Mouse (Mus musculus): ENCODE measurements around the gene Churc1.
"Not testable (repeated sequence)": the region's sequence is repeated elsewhere in the genome, so short reads cannot be mapped to it uniquely, and the experiment has no call there.

Churc1 gene

GRCm38 (mm10) chr12:76765354-76765851 is at the start of gene Churc1, which contains the start of gene Fntb:
Gene Churc1, plus strand, starts transcription at chr12:76765538.
Gene Fntb, plus strand, starts transcription at chr12:76765589.
- peak; percentile 96 for DNase-seq (ENCODE audit: low spot score)

DNA sequence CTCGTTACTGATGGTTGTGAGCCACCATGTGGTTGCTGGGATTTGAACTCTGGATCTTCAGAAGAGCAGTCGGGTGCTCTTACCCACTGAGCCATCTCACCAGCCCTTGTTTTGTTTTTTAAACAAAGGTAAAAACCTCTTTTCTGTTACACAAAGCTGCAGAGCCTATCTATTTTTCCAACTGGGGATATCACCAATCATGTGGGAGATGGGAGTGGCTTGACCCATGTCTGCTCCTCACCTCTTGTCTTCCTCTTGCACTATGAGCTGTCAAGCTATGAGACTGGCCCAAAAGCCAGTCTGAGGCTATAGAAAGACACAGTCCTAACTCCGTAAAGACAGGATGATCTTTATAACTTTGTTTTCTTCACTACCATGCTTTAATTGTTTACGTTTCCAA is 47.0 kb upstream of the Churc1 start:
- no peak for DNase-seq (ENCODE audit: low spot score)

DNA sequence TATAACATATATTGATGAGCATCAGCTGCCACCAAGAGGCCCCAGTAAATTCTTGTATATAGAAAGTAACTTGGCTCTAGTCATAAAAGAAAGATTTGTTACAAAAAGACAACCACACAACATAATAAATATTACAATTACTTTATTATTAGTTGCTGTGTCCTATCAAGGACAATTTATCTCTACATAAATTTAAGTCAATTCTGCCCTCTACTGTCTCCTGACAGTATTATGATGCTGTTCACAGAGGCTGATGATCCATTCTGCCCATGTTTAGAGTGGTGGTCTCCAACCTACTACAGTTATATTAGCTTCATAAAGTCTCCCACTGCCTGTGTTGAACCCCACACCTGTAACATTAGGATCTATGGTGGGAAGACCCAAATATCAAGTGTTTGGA is 44.8 kb upstream of the Churc1 start:
- no peak for DNase-seq (ENCODE audit: low spot score)

- no peak for DNase-seq (ENCODE audit: low spot score)
Measured at GRCm38 (mm10) chr12:76722026-76722425, 43.3 kb upstream of the Churc1 start.

- DNase-seq (ENCODE audit: low spot score): no peak
Measured at GRCm38 (mm10) chr12:76727955-76728354, 37.4 kb upstream of the Churc1 start.

DNA sequence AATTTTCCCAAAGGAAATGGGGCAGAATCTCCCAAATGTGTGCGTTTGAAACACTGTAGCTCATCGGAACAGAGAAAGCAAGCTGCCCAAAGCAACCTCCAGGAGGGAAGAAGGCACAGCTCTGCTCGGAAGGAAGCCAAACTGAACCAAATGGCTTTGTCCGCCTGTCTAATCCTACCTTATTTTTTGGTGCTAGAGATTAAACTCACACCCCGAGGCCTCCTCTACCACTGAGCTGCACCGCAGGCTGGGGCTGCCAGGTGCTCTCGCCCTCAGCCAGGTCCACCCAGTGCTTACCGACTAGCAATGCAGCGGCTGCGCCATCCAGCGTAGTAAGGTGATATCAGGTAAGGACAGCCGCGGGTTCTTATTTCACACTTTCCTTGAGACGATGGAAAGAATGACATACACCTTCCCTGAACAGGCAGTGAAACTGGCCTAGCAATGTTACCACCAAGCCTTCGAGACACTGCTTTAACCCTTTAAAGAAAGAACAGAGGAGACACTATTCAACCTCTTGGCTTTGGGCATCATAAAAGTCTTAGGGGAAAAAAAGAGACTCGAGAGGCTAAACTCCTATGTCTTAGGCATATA is 14.4 kb upstream of the Churc1 start:
- no peak for DNase-seq (ENCODE audit: low spot score)

DNA sequence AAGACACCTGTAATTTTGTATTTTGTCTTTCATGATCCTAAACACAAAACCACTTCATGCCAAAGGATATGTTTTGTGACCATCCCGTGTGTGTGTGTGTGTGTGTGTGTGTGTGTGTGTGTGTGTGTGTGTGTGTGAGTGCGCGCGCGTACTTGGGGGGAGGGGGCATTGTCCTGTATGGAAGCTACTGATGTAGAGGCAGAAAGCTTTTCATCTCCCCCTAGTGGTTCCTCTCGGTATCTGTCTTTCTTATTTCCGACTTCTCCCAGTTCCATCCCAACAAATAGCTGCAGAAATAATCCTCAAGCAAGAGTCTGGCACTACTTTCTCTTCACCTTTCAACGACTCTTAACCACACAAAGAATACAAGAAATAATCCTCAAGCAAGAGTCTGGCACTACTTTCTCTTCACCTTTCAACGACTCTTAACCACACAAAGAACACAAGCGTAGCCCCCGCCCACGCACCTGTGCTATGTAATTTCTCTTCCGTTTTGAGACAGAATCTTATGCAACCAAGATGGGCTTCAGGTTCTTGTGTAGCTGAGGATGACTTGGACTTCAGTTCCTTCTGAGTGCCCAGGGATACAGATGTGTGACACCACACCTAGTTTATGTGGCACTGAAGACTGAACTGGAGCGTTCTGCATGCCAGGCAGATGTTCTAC is 12.6 kb upstream of the Churc1 start:
- DNase-seq (ENCODE audit: low spot score): peak; percentile 63

- DNase-seq (ENCODE audit: low spot score): no peak
Measured at GRCm38 (mm10) chr12:76765901-76766630, 728 bp downstream of the Churc1 start.

DNA sequence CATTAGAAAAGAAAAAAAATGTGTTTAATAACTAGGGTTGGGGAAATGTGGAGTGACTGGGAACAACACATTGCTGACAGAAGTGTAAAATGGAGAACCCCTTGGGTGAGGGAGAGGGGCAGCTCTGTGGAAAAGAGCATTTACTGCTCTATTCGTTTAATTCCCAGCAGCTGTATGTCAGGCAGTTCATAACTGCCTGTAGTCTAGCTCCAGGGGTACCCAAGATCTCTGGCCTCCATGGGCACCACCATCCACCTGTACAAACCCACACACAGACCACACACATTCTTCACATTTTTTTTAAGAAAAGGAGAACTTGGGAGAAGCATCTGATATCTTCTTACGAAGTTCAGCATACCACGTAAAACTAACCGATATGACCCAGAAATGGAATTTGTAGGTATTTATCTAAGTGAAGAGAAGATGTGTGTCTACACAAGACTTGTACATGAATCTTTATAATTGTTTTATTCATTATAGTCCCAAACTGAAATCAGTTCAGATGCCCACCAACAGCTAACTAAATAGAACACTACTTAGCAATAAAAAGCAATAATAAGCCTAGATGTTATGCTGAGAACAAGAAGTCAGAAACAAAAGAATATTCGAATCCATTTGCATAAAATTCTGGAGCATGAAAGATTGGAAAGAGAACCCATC is 5.6 kb downstream of the Churc1 start:
- DNase-seq (ENCODE audit: low spot score): no peak

DNA sequence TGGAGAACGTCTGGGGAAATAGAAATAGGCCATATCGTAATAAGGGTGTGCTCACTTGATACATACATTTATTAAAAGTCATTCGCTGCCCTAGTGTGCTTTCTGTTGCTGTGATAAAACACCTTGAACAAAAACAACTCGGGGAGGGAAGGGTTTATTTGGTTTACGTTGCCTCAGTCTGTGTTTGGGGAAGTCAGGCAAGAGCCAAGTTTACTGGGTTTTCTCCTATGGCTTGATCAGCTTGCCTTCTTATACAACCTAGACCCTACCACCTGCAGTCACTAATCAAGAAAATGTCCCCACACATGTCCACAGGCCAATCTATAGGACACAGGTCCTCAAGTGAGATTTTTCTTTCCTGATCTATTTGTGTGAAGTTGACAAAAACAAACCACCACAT is 6.2 kb downstream of the Churc1 start:
- no peak for DNase-seq (ENCODE audit: low spot score)

GRCm38 (mm10) chr12:76774652-76775051 is 9.3 kb downstream of the Churc1 start:
- no peak for DNase-seq (ENCODE audit: low spot score)

DNA sequence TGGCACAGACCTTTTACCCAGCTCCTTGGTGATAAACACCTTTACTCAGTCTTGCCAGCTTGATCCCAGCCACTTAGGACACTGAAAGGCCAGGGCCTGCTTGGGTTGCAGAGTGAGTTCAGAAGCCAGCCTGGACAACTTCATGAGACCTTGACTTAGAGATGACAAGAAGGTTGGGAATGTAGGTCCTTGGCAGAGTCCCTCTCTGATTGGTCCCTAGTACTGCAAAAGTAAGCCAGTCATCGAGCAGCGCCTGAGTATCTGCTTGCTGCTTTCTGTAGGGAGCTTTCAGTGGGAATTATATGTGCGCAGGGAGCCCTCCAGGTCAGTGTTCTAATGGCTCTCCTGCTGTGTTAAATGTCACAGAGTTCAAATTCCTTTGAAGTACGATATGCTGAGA is 9.8 kb downstream of the Churc1 start:
- no peak for DNase-seq (ENCODE audit: low spot score)

GRCm38 (mm10) chr12:76776898-76777297 is 11.6 kb downstream of the Churc1 start:
- DNase-seq (ENCODE audit: low spot score): no peak

GRCm38 (mm10) chr12:76777845-76778244 is 12.5 kb downstream of the Churc1 start:
- DNase-seq (ENCODE audit: low spot score): no peak

DNA sequence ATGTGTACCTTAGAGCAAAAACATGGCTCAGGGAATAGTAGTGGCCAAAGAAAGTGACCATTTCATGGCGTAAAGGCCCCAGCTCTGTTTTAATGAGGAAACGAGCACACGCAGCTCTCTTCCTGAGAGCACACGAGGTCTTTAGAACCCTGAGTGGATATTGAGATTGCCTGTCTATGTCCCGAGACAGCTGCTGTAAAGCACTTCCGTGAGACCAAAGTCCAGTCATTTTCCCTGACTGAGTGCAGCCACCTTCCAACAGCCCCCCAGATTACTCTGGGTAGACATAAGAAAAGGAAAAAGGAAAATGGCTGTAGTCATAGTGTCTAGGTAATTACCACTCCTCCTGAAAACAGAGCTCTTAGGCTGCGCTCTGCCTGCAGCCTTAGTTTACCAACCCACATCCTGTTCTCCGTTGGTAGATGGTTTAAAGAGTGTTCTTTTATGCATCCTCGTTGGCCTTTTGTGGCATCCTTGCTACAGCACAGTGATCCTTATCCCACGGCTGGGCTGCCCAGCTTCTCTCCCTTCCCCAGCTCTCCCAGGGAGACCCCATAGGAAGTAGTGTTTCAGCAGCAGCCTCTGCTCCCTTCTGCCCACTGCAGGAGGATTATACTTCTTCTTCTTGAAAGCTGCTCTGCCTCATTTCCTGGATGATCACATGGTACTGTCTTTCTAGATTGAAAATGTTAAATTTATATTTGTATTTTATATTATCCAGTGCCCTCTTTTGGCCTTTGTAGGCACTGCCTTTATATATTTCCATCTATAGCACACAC is 13.2 kb downstream of the Churc1 start:
- DNase-seq (ENCODE audit: low spot score): no peak

DNA sequence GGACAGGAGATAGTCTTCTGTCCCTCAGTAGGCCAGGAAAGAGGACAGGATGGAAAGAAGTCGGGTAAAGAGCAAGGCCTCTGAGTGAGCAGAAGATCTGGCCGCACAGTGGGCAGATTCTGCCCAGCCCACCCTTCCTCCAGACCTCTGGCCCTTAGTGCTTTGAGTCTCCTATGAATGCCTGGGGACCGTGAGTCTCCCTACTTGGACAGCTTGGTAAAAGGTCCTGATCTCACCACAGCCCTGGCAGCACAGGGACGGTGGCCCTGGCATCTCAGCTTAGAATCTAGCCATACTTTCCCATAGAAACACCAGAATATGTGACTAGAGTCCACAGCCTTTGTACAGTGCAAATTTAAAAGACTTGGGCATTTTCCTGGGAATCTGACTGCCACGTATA is 14.6 kb downstream of the Churc1 start:
- DNase-seq (ENCODE audit: low spot score): no peak

- no peak for DNase-seq (ENCODE audit: low spot score)
Measured at GRCm38 (mm10) chr12:76780639-76781468, 15.5 kb downstream of the Churc1 start.

DNA sequence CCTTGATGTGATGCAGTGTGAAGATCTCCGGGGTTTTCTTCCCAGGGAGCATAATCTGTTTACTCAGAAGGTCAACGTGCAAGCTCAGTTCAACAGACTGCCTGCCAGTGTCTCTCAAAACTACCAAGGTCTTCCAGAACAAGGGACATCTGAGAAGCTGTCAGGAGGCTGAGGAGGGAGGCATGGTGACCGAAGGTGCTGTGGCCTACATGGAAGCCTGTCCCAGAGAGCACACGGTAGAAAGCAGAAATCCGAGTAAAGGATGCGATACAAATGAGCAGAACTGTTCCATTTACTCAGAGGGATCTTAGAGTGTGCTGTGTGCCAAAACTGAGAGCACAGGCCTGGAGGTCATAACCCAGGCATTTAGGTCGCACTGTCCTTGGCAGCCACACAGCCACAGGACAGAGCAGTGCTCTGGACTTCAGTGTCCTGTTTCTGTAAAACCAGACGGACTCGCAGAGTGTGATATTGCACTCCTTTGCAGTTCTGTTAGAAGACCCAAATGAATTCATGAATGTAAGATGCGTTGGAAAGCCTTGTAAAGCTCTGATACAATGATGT is 18.8 kb downstream of the Churc1 start:
- DNase-seq (ENCODE audit: low spot score): no peak

- DNase-seq (ENCODE audit: low spot score): no peak
Measured at GRCm38 (mm10) chr12:76790446-76791084, 25.2 kb downstream of the Churc1 start.

DNA sequence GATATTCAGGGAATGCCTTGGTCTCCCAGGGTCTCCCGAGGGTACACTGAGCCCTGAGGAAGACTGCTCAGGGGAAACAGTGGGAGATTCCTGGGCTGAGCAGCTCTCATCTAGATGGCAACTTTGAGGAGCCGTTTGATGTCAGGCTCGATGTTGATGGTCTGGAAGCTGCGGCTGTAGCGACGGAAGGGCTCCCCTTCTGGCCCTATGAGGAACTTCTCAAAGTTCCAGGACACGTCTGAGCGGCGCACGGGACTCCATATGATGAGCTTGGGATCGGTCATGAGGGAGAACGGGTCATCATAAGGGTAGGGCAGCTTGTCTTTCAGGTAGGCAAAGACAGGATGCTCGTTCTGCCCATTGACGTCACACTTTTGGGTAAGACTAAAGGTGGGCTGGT is 27.2 kb downstream of the Churc1 start:
- not testable (repeated sequence) for DNase-seq (ENCODE audit: low spot score)

Measured in lung, postnatal 25 days (tissue).